Mouse (Mus musculus): Measurements from ENCODE around the gene Cdc42bpb. TPM values are rescaled to one million over a fixed set of nuclear protein-coding genes. Genes with fewer than 3 reads are reported as not detected.

Gene Cdc42bpb
- polyA plus RNA-seq, 1 experiment from 2014 or later = 40.6 TPM

DNA sequence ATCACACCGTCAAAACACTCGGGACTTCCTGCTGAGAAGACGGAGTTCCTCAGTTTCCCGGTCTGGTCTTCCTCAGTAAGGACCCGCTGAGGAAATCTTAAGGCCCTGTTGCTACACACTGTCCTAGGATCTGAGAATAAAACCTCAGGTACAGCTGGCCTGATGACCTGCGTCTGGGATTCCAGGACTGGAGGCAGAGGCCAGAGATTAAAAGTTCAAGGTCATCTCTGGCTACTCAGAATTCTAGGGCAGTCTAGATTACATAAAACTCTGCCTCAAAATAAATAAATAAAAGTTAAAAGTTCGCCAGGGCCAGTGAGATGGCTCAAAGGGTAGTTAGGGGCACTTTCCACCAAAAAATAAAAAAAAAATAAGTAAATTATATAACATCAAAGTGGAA is 5.6 kb downstream of the Cdc42bpb start:
- WGBS = 82% methylated on average over 7 of the region's 7 CpGs
- H3K36me3 ChIP-seq (ENCODE audit: insufficient read depth, low read length) = no peaks in the 10 kb centered on the region
- no peak overlapping the region for H3K4me3 ChIP-seq (ENCODE audit: low read length)
- H3K9me3 ChIP-seq (ENCODE audit: low read length) = no peaks in the 10 kb centered on the region
- no peak overlapping the region for H3K9ac ChIP-seq (replicated peaks; ENCODE audit: low read length)
- H3K4me1 ChIP-seq (ENCODE audit: insufficient read depth, low read length) = peaks cover 69% of the 10 kb centered on the region
- H3K27ac ChIP-seq (ENCODE audit: low read length) = no peak overlapping the region
- H3K27me3 ChIP-seq (ENCODE audit: insufficient read depth, low read length) = no peaks in the 10 kb centered on the region
- no peak for ATAC-seq (ENCODE audit: low FRiP score, low TSS enrichment)
- no peak overlapping the region for H3K4me2 ChIP-seq (replicated peaks; ENCODE audit: low read depth, low read length)

DNA sequence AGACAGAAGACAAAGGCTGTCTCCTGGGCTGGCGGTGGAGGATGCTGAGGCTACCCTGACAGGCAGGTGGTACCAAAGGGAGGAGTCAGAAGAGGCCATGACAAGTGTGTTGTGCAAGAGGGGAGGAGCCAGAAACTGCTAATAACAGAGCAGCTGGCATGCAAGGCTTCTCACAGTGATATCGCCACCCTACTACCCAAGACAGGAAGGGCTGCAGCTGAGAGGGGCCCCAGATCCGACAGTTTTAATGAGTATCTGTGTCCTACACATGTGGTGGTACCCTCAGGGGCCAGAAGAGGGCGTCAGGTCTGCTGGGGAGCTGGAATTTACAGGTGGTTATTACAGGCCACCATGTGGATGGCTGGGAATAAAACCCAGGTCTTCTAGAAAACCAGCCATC is 7.3 kb downstream of the Cdc42bpb start:
- no peak overlapping the region for H3K27ac ChIP-seq (ENCODE audit: low read length)
- no peak for ATAC-seq (ENCODE audit: low FRiP score, low TSS enrichment)

DNA sequence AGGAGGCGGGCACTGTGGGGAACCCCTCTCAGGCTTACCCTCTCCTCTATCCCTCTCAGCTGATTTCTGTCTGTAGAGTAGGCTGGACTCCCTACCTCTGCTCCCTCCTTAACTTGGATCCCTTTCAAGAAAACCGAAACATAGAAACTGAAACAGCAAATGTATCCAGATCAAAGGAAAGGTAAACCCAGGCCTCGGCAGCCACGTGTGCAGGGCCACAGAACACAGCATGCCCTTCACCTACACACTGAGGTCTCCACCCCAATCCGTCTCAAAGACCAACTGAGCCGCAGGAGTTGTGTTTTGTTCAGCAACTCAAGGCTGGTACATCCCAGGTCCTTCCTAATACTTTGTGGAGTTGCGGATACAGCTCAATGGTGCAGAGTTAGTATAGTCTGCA is 10.5 kb downstream of the Cdc42bpb start:
- 77% methylated on average over 7 of the region's 7 CpGs for WGBS
- Histone ChIP-seq H3K4me1 (ENCODE audit: insufficient read depth, low read length) (peaks cover 57% of the 10 kb centered on the region), H3K9me3 (ENCODE audit: low read length) (no peaks in the 10 kb centered on the region), H3K27me3 (ENCODE audit: insufficient read depth, low read length) (no peaks in the 10 kb centered on the region), H3K27ac (ENCODE audit: low read length) (no peak overlapping the region), H3K9ac (replicated peaks; ENCODE audit: low read length) (no peak overlapping the region), H3K4me3 (ENCODE audit: low read length) (no peak overlapping the region), H3K4me2 (replicated peaks; ENCODE audit: low read depth, low read length) (no peak overlapping the region), H3K36me3 (ENCODE audit: insufficient read depth, low read length) (no peaks in the 10 kb centered on the region)
- ATAC-seq (ENCODE audit: low FRiP score, low TSS enrichment) = no peak

More for the DNA sequence above, 7.3 kb downstream of the Cdc42bpb start:
- peaks cover 58% of the 10 kb centered on the region for H3K4me1 ChIP-seq (ENCODE audit: insufficient read depth, low read length)
- no peak overlapping the region for H3K4me2 ChIP-seq (replicated peaks; ENCODE audit: low read depth, low read length)
- H3K9me3 ChIP-seq (ENCODE audit: low read length) = no peaks in the 10 kb centered on the region
- H3K4me3 ChIP-seq (ENCODE audit: low read length) = no peak overlapping the region
- no peaks in the 10 kb centered on the region for H3K36me3 ChIP-seq (ENCODE audit: insufficient read depth, low read length)
- 64% methylated on average over 4 of the region's 4 CpGs for WGBS
- no peak overlapping the region for H3K9ac ChIP-seq (replicated peaks; ENCODE audit: low read length)
- H3K27me3 ChIP-seq (ENCODE audit: insufficient read depth, low read length) = no peaks in the 10 kb centered on the region

- H3K36me3 ChIP-seq (ENCODE audit: insufficient read depth, low read length) = no peaks in the 10 kb centered on the region
- 95% methylated on average over 3 of the region's 3 CpGs for WGBS
- H3K9me3 ChIP-seq (ENCODE audit: low read length) = no peaks in the 10 kb centered on the region
- no peak overlapping the region for H3K27ac ChIP-seq (ENCODE audit: low read length)
- no peak overlapping the region for H3K4me2 ChIP-seq (replicated peaks; ENCODE audit: low read depth, low read length)
- H3K27me3 ChIP-seq (ENCODE audit: insufficient read depth, low read length) = no peaks in the 10 kb centered on the region
- H3K9ac ChIP-seq (replicated peaks; ENCODE audit: low read length) = no peak overlapping the region
- H3K4me3 ChIP-seq (ENCODE audit: low read length) = no peak overlapping the region
- H3K4me1 ChIP-seq (ENCODE audit: insufficient read depth, low read length) = peaks cover 58% of the 10 kb centered on the region
- ATAC-seq (ENCODE audit: low FRiP score, low TSS enrichment) = no peak
These were observed 13.3 kb downstream of the Cdc42bpb start for GRCm38 (mm10) chr12:111364234-111364633.

GRCm38 (mm10) chr12:111361319-111362098 is 16.0 kb downstream of the Cdc42bpb start:
- Histone ChIP-seq H3K4me2 (replicated peaks; ENCODE audit: low read depth, low read length) (no peak overlapping the region), H3K27ac (ENCODE audit: low read length) (peak overlapping the region; percentile 59), H3K27me3 (ENCODE audit: insufficient read depth, low read length) (no peaks in the 10 kb centered on the region), H3K36me3 (ENCODE audit: insufficient read depth, low read length) (no peaks in the 10 kb centered on the region), H3K4me3 (ENCODE audit: low read length) (no peak overlapping the region), H3K9ac (replicated peaks; ENCODE audit: low read length) (no peak overlapping the region), H3K4me1 (ENCODE audit: insufficient read depth, low read length) (peaks cover 51% of the 10 kb centered on the region), H3K9me3 (ENCODE audit: low read length) (no peaks in the 10 kb centered on the region)
- ATAC-seq (ENCODE audit: low FRiP score, low TSS enrichment) = 0 out of 2 replicates have a peak, but pooled peaks have one; percentile 20
- WGBS = 39% methylated on average over 14 of the region's 14 CpGs

GRCm38 (mm10) chr12:111360671-111361070 is 16.8 kb downstream of the Cdc42bpb start:
- Histone ChIP-seq H3K27me3 (ENCODE audit: insufficient read depth, low read length) (no peaks in the 10 kb centered on the region), H3K4me1 (ENCODE audit: insufficient read depth, low read length) (peaks cover 56% of the 10 kb centered on the region), H3K36me3 (ENCODE audit: insufficient read depth, low read length) (no peaks in the 10 kb centered on the region), H3K27ac (ENCODE audit: low read length) (no peak overlapping the region), H3K9ac (replicated peaks; ENCODE audit: low read length) (no peak overlapping the region), H3K4me3 (ENCODE audit: low read length) (no peak overlapping the region), H3K4me2 (replicated peaks; ENCODE audit: low read depth, low read length) (no peak overlapping the region), H3K9me3 (ENCODE audit: low read length) (no peaks in the 10 kb centered on the region)
- no peak for ATAC-seq (ENCODE audit: low FRiP score, low TSS enrichment)
- WGBS = 80% methylated on average over 16 of the region's 16 CpGs

DNA sequence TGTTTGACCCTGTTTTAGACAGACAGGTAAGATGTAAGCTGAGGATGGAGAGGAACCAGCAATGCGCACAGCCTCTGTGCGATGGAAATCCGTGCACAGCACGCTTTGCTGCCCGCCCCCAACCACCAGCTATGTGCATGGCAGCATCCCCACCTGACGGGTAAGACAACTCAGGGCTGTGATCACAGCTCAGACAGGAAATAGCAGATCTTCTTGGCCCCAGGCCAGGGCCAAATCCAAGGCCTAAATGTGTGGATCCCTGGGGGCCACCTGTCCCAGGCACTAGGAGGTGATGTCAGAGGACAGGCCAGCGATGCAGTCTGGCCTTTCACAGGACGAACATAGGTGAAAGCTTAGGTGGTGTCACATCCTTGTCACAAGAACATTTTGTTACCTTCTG is 21.3 kb downstream of the Cdc42bpb start:
- H3K9ac ChIP-seq (replicated peaks; ENCODE audit: low read length) = no peak overlapping the region
- no peak overlapping the region for H3K4me2 ChIP-seq (replicated peaks; ENCODE audit: low read depth, low read length)
- 77% methylated on average over 8 of the region's 8 CpGs for WGBS
- H3K27ac ChIP-seq (ENCODE audit: low read length) = no peak overlapping the region
- no peaks in the 10 kb centered on the region for H3K27me3 ChIP-seq (ENCODE audit: insufficient read depth, low read length)
- ATAC-seq (ENCODE audit: low FRiP score, low TSS enrichment) = no peak
- peaks cover 52% of the 10 kb centered on the region for H3K4me1 ChIP-seq (ENCODE audit: insufficient read depth, low read length)
- no peak overlapping the region for H3K4me3 ChIP-seq (ENCODE audit: low read length)
- no peaks in the 10 kb centered on the region for H3K36me3 ChIP-seq (ENCODE audit: insufficient read depth, low read length)
- no peaks in the 10 kb centered on the region for H3K9me3 ChIP-seq (ENCODE audit: low read length)

- no peaks in the 10 kb centered on the region for H3K27me3 ChIP-seq (ENCODE audit: insufficient read depth, low read length)
- peak overlapping the region; percentile 61 for H3K27ac ChIP-seq (ENCODE audit: low read length)
- no peak overlapping the region for H3K4me3 ChIP-seq (ENCODE audit: low read length)
- H3K36me3 ChIP-seq (ENCODE audit: insufficient read depth, low read length) = no peaks in the 10 kb centered on the region
- peaks cover 44% of the 10 kb centered on the region for H3K4me1 ChIP-seq (ENCODE audit: insufficient read depth, low read length)
- no peaks in the 10 kb centered on the region for H3K9me3 ChIP-seq (ENCODE audit: low read length)
- no peak overlapping the region for H3K9ac ChIP-seq (replicated peaks; ENCODE audit: low read length)
- 64% methylated on average over 5 of the region's 5 CpGs for WGBS
- ATAC-seq (ENCODE audit: low FRiP score, low TSS enrichment) = no peak
- no peak overlapping the region for H3K4me2 ChIP-seq (replicated peaks; ENCODE audit: low read depth, low read length)
These were observed 23.4 kb downstream of the Cdc42bpb start for GRCm38 (mm10) chr12:111354142-111354541.

DNA sequence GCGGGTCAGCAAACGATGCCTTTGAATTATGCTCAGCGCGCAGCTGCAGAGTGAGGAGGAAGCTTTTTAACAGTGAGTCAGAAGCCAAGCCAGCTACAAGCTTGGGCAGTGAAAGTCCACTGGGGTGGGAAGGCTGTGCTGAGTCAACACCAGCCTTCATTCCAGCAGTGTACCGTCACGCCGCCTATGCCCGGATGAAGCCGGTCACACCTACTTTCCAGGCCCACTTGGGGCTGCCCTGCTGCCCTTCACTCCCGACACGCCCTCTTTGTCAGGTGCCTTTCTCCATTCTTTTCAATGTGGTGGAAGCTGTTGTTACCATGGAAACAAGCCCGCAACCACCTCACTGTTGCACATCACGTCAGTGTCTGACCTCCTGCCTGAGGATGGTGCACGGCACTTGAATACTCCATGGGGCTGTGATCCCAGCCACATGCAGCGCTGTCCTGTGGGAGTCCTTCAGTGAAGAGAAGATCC is 24.0 kb downstream of the Cdc42bpb start:
- Histone ChIP-seq H3K4me3 (ENCODE audit: low read length) (no peak overlapping the region), H3K27ac (ENCODE audit: low read length) (peak overlapping the region; percentile 75), H3K36me3 (ENCODE audit: insufficient read depth, low read length) (no peaks in the 10 kb centered on the region), H3K9ac (replicated peaks; ENCODE audit: low read length) (no peak overlapping the region), H3K27me3 (ENCODE audit: insufficient read depth, low read length) (no peaks in the 10 kb centered on the region), H3K4me2 (replicated peaks; ENCODE audit: low read depth, low read length) (no peak overlapping the region), H3K4me1 (ENCODE audit: insufficient read depth, low read length) (peaks cover 51% of the 10 kb centered on the region), H3K9me3 (ENCODE audit: low read length) (no peaks in the 10 kb centered on the region)
- WGBS = 50% methylated on average over 15 of the region's 15 CpGs
- peak; percentile 94 for ATAC-seq (ENCODE audit: low FRiP score, low TSS enrichment)

DNA sequence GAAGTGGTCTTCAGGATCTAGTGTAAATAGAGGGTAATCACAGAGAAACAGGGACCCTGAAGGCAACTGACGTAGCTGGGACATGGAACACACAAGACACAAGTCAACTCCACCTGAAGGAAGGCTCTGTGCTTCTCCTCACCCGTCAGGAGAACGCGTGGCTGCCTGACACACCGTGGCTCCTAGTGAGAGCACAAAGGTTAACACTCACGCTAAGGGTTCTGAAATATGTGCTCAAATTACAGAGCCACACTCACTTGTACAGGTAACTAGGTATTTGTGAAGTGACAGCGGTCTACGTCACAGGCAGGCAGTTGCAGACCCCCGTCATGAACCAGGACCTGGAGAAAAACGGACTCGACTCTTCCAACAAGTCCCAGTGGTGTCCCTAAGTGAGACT is 24.5 kb downstream of the Cdc42bpb start:
- 76% methylated on average over 11 of the region's 11 CpGs for WGBS

More for the DNA sequence above, 24.5 kb downstream of the Cdc42bpb start:
- Histone ChIP-seq H3K4me2 (replicated peaks; ENCODE audit: low read depth, low read length) (no peak overlapping the region), H3K4me3 (ENCODE audit: low read length) (no peak overlapping the region), H3K27ac (ENCODE audit: low read length) (peak overlapping the region; percentile 75), H3K36me3 (ENCODE audit: insufficient read depth, low read length) (no peaks in the 10 kb centered on the region), H3K4me1 (ENCODE audit: insufficient read depth, low read length) (peaks cover 48% of the 10 kb centered on the region), H3K27me3 (ENCODE audit: insufficient read depth, low read length) (no peaks in the 10 kb centered on the region), H3K9me3 (ENCODE audit: low read length) (no peaks in the 10 kb centered on the region), H3K9ac (replicated peaks; ENCODE audit: low read length) (no peak overlapping the region)
- no peak for ATAC-seq (ENCODE audit: low FRiP score, low TSS enrichment)

Data from kidney, embryonic 16.5 days (tissue).